Mouse (Mus musculus) CH12.LX (cell line): ENCODE results near the gene Coq7. TPM values are rescaled to one million over a fixed set of nuclear protein-coding genes. Genes with fewer than 3 reads are reported as not detected.

Experiments used
- DNase-seq: peaks from one replicate; pipeline ENCODE4 v3.0.0-alpha.2; 2013; ENCODE audit errors: extremely low read depth
- H3K27ac ChIP-seq: 2 replicates; pipeline ENCODE4 v1.5.1; 2012; ENCODE audit warnings: low read depth, mild to moderate bottlenecking, control low read depth, moderate library complexity; ENCODE audit not compliant: insufficient read depth
- H3K27me3 ChIP-seq: replicated peaks from 2 replicates; pipeline ENCODE3; 2012; ENCODE audit warnings: inconsistent platforms
- H3K36me3 ChIP-seq, 2 experiments: replicated peaks in 1 of 2; 2 replicates each; pipeline versions ENCODE3 to v1.6.1; 2012; ENCODE audit warnings: inconsistent platforms in 1 of 2, low read length in 1 of 2, mild to moderate bottlenecking in 1 of 2, mixed read lengths in 1 of 2, moderate library complexity in 1 of 2; ENCODE audit not compliant: control insufficient read depth in 1 of 2, insufficient read depth in 1 of 2
- H3K4me1 ChIP-seq, 2 experiments: 2 replicates each; pipeline ENCODE4 v1.6.1; 2012; ENCODE audit warnings: inconsistent platforms in 1 of 2, moderate library complexity in 1 of 2; ENCODE audit not compliant: insufficient read depth in 2 of 2, control insufficient read depth in 1 of 2
- H3K4me2 ChIP-seq: 2 replicates; pipeline ENCODE4 v1.6.1; 2012; ENCODE audit warnings: low read depth, mild to moderate bottlenecking, control low read depth; ENCODE audit not compliant: poor library complexity, insufficient read depth, severe bottlenecking
- H3K4me3 ChIP-seq, 3 experiments: fragments of 150-350 bp in 1 of 3; sonication (generic) in 1 of 3; replicated peaks in 1 of 3; 2 replicates each; pipeline versions ENCODE3 to v1.5.1; 2011 to 2012; ENCODE audit warnings: low read depth in 2 of 3, low read length in 2 of 3, mild to moderate bottlenecking in 2 of 3, moderate library complexity in 2 of 3, control low read depth in 1 of 3, improper control_type of control experiment in 1 of 3, inconsistent platforms in 1 of 3, mixed read lengths in 1 of 3; ENCODE audit not compliant: poor library complexity in 1 of 3
- H3K79me2 ChIP-seq: replicated peaks from 2 replicates; pipeline ENCODE4 v1.6.1; 2012; ENCODE audit warnings: mild to moderate bottlenecking, moderate library complexity; ENCODE audit not compliant: control insufficient read depth, poor library complexity, insufficient read depth, severe bottlenecking; ENCODE audit errors: extremely low read depth
- H3K9ac ChIP-seq: 2 replicates; pipeline ENCODE4 v1.6.1; 2012; ENCODE audit warnings: low read depth, mild to moderate bottlenecking, control low read depth, moderate library complexity; ENCODE audit not compliant: insufficient read depth
- H3K9me3 ChIP-seq: replicated peaks from 2 replicates; pipeline ENCODE3; 2012; ENCODE audit warnings: low read length, inconsistent platforms, mixed read lengths
- BHLHE40 ChIP-seq: IDR thresholded peaks from 2 replicates; pipeline ENCODE4 v1.6.1; 2011; ENCODE audit warnings: mild to moderate bottlenecking, low read depth, low read length, improper control_type of control experiment
- HCFC1 ChIP-seq: IDR thresholded peaks from 2 replicates; pipeline ENCODE4 v1.6.1; 2012; ENCODE audit warnings: low read depth, mild to moderate bottlenecking, inconsistent platforms, low read length, improper control_type of control experiment
- IRF4 ChIP-seq: IDR thresholded peaks from 2 replicates; pipeline ENCODE4 v1.6.1; 2014; ENCODE audit warnings: low read depth, mild to moderate bottlenecking, inconsistent platforms, low read length, improper control_type of control experiment
- MAX ChIP-seq: IDR thresholded peaks from 2 replicates; pipeline ENCODE4 v1.6.1; 2011; ENCODE audit warnings: low read length, improper control_type of control experiment
- MAZ ChIP-seq: IDR thresholded peaks from 2 replicates; pipeline ENCODE4 v1.6.1; 2012; ENCODE audit warnings: low read depth, mild to moderate bottlenecking, inconsistent platforms, low read length, improper control_type of control experiment, moderate library complexity
- MXI1 ChIP-seq: IDR thresholded peaks from 2 replicates; pipeline ENCODE4 v1.6.1; 2011; ENCODE audit warnings: mild to moderate bottlenecking, low read depth, low read length, improper control_type of control experiment
- MYC ChIP-seq: IDR thresholded peaks from 2 replicates; pipeline ENCODE4 v1.6.1; 2011; ENCODE audit warnings: low read depth, mild to moderate bottlenecking, improper control_type of control experiment, low read length
- NELFE ChIP-seq: IDR thresholded peaks from 2 replicates; pipeline ENCODE4 v1.6.1; 2011; ENCODE audit warnings: low read depth, low read length, improper control_type of control experiment
- POLR2AphosphoS2 ChIP-seq: IDR thresholded peaks from 2 replicates; pipeline ENCODE4 v1.6.1; 2011; ENCODE audit warnings: low read depth, low read length, improper control_type of control experiment
- RCOR1 ChIP-seq: conservative IDR thresholded peaks from 2 replicates; pipeline ENCODE4 v1.6.1; 2012; ENCODE audit warnings: low read depth, mild to moderate bottlenecking, inconsistent platforms, low read length, improper control_type of control experiment
- SIN3A ChIP-seq: IDR thresholded peaks from 2 replicates; pipeline ENCODE4 v1.6.1; 2012; ENCODE audit warnings: low read length, improper control_type of control experiment, inconsistent platforms
- ZC3H11A ChIP-seq: IDR thresholded peaks from 2 replicates; pipeline ENCODE4 v1.6.1; 2012; ENCODE audit warnings: low read depth, mild to moderate bottlenecking, inconsistent platforms, low read length, improper control_type of control experiment
- ZMIZ1 ChIP-seq: IDR thresholded peaks from 2 replicates; pipeline ENCODE4 v1.6.1; 2012; ENCODE audit warnings: low read depth, mild to moderate bottlenecking, inconsistent platforms, low read length, improper control_type of control experiment
- ZNF384 ChIP-seq: IDR thresholded peaks from 2 replicates; pipeline ENCODE4 v1.6.1; 2012; ENCODE audit warnings: low read depth, low read length, improper control_type of control experiment, inconsistent platforms
- dilution Hi-C: fragments of 300-500 bp; cut with MboI; formaldehyde crosslinking; loops from 2 replicates; pipeline ENCODE4 v1.14.3; 2020; ENCODE audit warnings: low sequenced_read_pairs; ENCODE audit not compliant: extremely low pct_unique_long_range_greater_than_20kb, extremely low pct_ligation_motif_present
- in situ Hi-C: fragments of 300-500 bp; cut with MboI; formaldehyde crosslinking; loops from 3 replicates; pipeline ENCODE4 v1.14.3; 2019; ENCODE audit warnings: low sequenced_read_pairs, low pct_ligation_motif_present, low pct_unique_long_range_greater_than_20kb, mixed read lengths
- polyA plus RNA-seq: library from polyadenylated mRNA; unstranded; fragments of >175 nt; gene quantifications from 2 replicates; pipeline ENCODE4 v1.2.1, GENCODE M21; 2012; ENCODE audit warnings: low read depth; ENCODE audit not compliant: insufficient read length
- total RNA-seq, 2 experiments: library from RNA; depleted of rRNA; stranded (reverse); fragments of 300-350 nt in 1 of 2; fragments of >200 nt in 1 of 2; gene quantifications; 2 replicates each; pipeline ENCODE4 v1.2.3; 2012 to 2014

The Coq7 gene
- total and polyA plus RNA-seq, 3 experiments, result 38.8 to 50.4 (median 43.6) TPM

- TF ChIP-seq MAX (no peak), ZNF384 (no peak), ZMIZ1 (no peak), ZC3H11A (no peak), MAZ (no peak), HCFC1 (no peak), RCOR1 (no peak)
- H3K4me1 ChIP-seq, result peaks cover 0 to 1% of the 10 kb centered on the region in 2 experiments; a peak in 2 of 4 replicates
- dilution Hi-C loops, result no loop called here
- H3K9me3 ChIP-seq, result no peaks in the 10 kb centered on the region
- H3K4me3 ChIP-seq, result no peak overlapping the region
- no peak overlapping the region for H3K9ac ChIP-seq
- no peaks in the 10 kb centered on the region for H3K27me3 ChIP-seq
- no peak overlapping the region for H3K27ac ChIP-seq
- no peaks in the 10 kb centered on the region for H3K79me2 ChIP-seq
- DNase-seq, result no peak
- in situ Hi-C loops, result loop anchor here (10.0 kb wide), 1 partner anchor 222 kb away; no protein-coding TSS in a partner anchor
- peaks cover 6 to 65% of the 10 kb centered on the region in 2 experiments for H3K36me3 ChIP-seq
- H3K4me2 ChIP-seq, result no peak overlapping the region
These were observed 6.2 kb downstream of the Coq7 start for GRCm38 (mm10) chr7:118526967-118527366.

- H3K9me3 ChIP-seq, result no peaks in the 10 kb centered on the region
- TF ChIP-seq RCOR1, result no peak
- TF ChIP-seq SIN3A, result no peak
- TF ChIP-seq ZNF384, result no peak
- no peak for TF ChIP-seq ZMIZ1
- TF ChIP-seq BHLHE40, result no peak
- no peak for TF ChIP-seq POLR2AphosphoS2
- no peak for TF ChIP-seq MXI1
- no peak for TF ChIP-seq IRF4
- no peak for TF ChIP-seq NELFE
- no peak for TF ChIP-seq MYC
- H3K36me3 ChIP-seq, result peaks cover 3 to 39% of the 10 kb centered on the region in 2 experiments
- DNase-seq, result no peak
- H3K4me1 ChIP-seq, result peaks cover 2 to 4% of the 10 kb centered on the region in 2 experiments; a peak in 1 of 4 replicates
- no peaks in the 10 kb centered on the region for H3K27me3 ChIP-seq
- in situ Hi-C loops (loop anchor here (10.0 kb wide), 1 partner anchor 217 kb away; no protein-coding TSS in a partner anchor), dilution Hi-C loops (no loop called here)
- no peak overlapping the region for H3K9ac ChIP-seq
- no peaks in the 10 kb centered on the region for H3K79me2 ChIP-seq
- no peak overlapping the region for H3K4me2 ChIP-seq
- no peak overlapping the region for H3K27ac ChIP-seq
- no peak overlapping the region for H3K4me3 ChIP-seq
These were observed 11.1 kb downstream of the Coq7 start for GRCm38 (mm10) chr7:118522077-118522476.
